Mouse (Mus musculus) embryonic facial prominence, embryonic 15.5 days (tissue): ENCODE results near the gene Gatad2b. TPM values are rescaled to one million over a fixed set of nuclear protein-coding genes. Genes with fewer than 3 reads are reported as not detected.
"Not testable (repeated sequence)": the region's sequence is repeated elsewhere in the genome, so short reads cannot be mapped to it uniquely, and the experiment has no call there.

Experiments used
- ATAC-seq: fragments of 200-750 bp; cut with Nextera tagmentation; 2 replicates; pipeline ENCODE4 v1.8.0; 2017; ENCODE audit warnings: low read depth, moderate TSS enrichment; ENCODE audit not compliant: insufficient number of reproducible peaks, low FRiP score, low TSS enrichment
- H3K27ac ChIP-seq: fragments of 300-500 bp; sonication (generic); replicated peaks from 2 replicates; pipeline ENCODE4 v1.5.1; 2015; ENCODE audit warnings: mild to moderate bottlenecking, inconsistent platforms
- H3K27me3 ChIP-seq: fragments of 300-500 bp; sonication (generic); 2 replicates; pipeline ENCODE4 v1.6.1; 2015; ENCODE audit warnings: inconsistent platforms
- H3K36me3 ChIP-seq: fragments of 300-500 bp; sonication (generic); 2 replicates; pipeline ENCODE4 v1.6.1; 2015; ENCODE audit warnings: mild to moderate bottlenecking, inconsistent platforms
- H3K4me1 ChIP-seq: fragments of 300-500 bp; sonication (generic); 2 replicates; pipeline ENCODE4 v1.6.1; 2015; ENCODE audit warnings: inconsistent platforms
- H3K4me2 ChIP-seq: fragments of 300-500 bp; sonication (generic); replicated peaks from 2 replicates; pipeline ENCODE4 v1.6.1; 2015; ENCODE audit warnings: mild to moderate bottlenecking, inconsistent platforms
- H3K4me3 ChIP-seq: fragments of 300-500 bp; sonication (generic); replicated peaks from 2 replicates; pipeline ENCODE4 v1.5.1; 2015; ENCODE audit warnings: mild to moderate bottlenecking, inconsistent platforms
- H3K9ac ChIP-seq: fragments of 300-500 bp; sonication (generic); 2 replicates; pipeline ENCODE4 v1.6.1; 2015; ENCODE audit warnings: inconsistent platforms
- H3K9me3 ChIP-seq: fragments of 300-500 bp; sonication (generic); replicated peaks from 2 replicates; pipeline ENCODE4 v1.6.1; 2016; ENCODE audit warnings: inconsistent platforms
- WGBS: fragments of 180-500 bp; shearing (Covaris S2); methylation state at CpG from one replicate; pipeline ENCODE4 v1.1.7; 2015; 5-methylcytosine and 5-hydroxymethylcytosine counted together
- polyA plus RNA-seq: library from polyadenylated mRNA; unstranded; fragments of >200 nt; fragmentation: Nextera tagmentation; extraction: Ambion mirVana; gene quantifications from 2 replicates; pipeline ENCODE4 v1.2.1, GENCODE M21; 2015

The Gatad2b gene
- polyA plus RNA-seq, 1 experiment from 2014 or later = 16.8 TPM

- no peaks in the 10 kb centered on the region for H3K9me3 ChIP-seq
- no peak overlapping the region for H3K4me2 ChIP-seq
- 72% methylated on average over 9 of the region's 9 CpGs for WGBS
- no peak overlapping the region for H3K9ac ChIP-seq
- H3K27ac ChIP-seq = no peak overlapping the region
- no peaks in the 10 kb centered on the region for H3K4me1 ChIP-seq
- H3K27me3 ChIP-seq = no peaks in the 10 kb centered on the region
- no peak for ATAC-seq
- peaks cover 47% of the 10 kb centered on the region for H3K36me3 ChIP-seq
- no peak overlapping the region for H3K4me3 ChIP-seq
These were observed 12.3 kb upstream of the Gatad2b start for GRCm38 (mm10) chr3:90280708-90281107.

DNA sequence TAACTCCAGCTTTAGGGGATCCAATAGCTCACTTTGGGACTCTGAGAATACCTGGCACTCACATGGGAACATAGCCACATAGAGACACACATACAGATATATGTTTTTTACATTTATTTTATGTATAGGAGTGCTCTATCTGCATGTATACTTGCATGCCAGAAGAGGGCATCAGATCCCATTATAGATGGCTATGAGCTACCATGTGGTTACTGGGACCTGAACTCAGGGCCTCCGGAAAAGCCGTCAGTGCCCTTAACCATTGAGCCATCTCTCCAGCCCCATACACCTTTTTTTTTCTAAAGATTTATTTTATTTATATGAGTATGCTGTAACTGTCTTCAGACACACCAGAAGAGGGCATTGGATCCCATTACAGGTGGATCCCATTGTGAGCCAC is 8.8 kb upstream of the Gatad2b start:
- no peak for ATAC-seq
- no peak overlapping the region for H3K27ac ChIP-seq
- no peaks in the 10 kb centered on the region for H3K9me3 ChIP-seq
- H3K36me3 ChIP-seq = peaks cover 15% of the 10 kb centered on the region
- H3K27me3 ChIP-seq = no peaks in the 10 kb centered on the region
- H3K4me2 ChIP-seq = no peak overlapping the region
- H3K9ac ChIP-seq = no peak overlapping the region
- H3K4me1 ChIP-seq = no peaks in the 10 kb centered on the region
- no peak overlapping the region for H3K4me3 ChIP-seq
- WGBS = 98% methylated on average over 2 of the region's 2 CpGs

DNA sequence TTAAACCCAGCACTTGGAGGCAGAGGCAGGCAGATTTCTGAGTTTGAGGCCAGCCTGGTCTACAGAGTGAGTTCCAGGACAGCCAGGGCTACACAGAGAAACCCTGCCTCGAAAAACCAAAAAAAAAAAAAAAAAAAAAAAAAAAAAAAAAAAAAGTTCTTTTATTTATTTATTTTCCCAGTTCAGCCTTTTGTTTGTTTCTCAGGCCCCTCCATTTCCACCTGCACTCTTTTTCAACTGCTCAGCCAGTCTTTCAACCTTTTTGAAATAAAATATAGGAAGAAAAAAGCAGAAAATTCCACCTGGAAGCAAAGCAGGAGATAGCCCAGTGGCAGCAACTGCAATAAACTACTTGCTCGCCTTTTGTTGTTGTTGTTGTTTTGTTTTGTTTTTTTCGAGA is 3.6 kb upstream of the Gatad2b start:
- not testable (repeated sequence) for H3K27me3 ChIP-seq, H3K9ac ChIP-seq, H3K4me1 ChIP-seq, H3K9me3 ChIP-seq, H3K36me3 ChIP-seq, ATAC-seq, H3K4me3 ChIP-seq, H3K4me2 ChIP-seq, H3K27ac ChIP-seq
- 81% methylated on average over 3 of the region's 3 CpGs for WGBS

- Histone ChIP-seq H3K4me1 (peaks cover 14% of the 10 kb centered on the region), H3K9me3 (no peaks in the 10 kb centered on the region), H3K9ac (no peak overlapping the region), H3K27me3 (no peaks in the 10 kb centered on the region), H3K4me2 (no peak overlapping the region), H3K36me3 (no peaks in the 10 kb centered on the region), H3K4me3 (no peak overlapping the region), H3K27ac (no peak overlapping the region)
- 85% methylated on average over 1 of the region's 1 CpGs for WGBS
- no peak for ATAC-seq
These were observed 2.4 kb upstream of the Gatad2b start for GRCm38 (mm10) chr3:90290602-90291001.

DNA sequence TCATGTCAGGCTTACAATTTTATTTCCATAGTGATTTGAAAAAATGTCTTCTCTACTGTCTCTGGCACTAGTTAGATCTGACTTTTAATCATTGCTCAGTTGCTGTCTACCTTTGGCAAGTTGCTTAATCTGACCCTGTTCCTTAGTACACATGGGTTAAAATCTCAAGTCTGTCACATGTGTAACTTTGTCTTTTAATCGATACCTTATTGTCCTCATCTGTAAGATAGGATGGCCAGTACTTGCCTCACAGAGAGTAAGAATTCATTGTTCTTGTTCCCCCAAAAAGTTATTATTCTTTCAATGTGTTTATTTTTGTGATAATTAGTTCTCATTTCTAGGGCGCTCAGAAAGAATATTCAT is 1.0 kb upstream of the Gatad2b start:
- Histone ChIP-seq H3K4me2 (peak overlapping the region; percentile 59), H3K4me1 (peaks cover 14% of the 10 kb centered on the region), H3K4me3 (peak overlapping the region; percentile 76), H3K27ac (peak overlapping the region; percentile 97), H3K36me3 (no peaks in the 10 kb centered on the region), H3K9ac (peak overlapping the region; percentile 50), H3K27me3 (no peaks in the 10 kb centered on the region), H3K9me3 (no peaks in the 10 kb centered on the region)
- ATAC-seq = no peak
- WGBS = 32% methylated on average over 2 of the region's 2 CpGs

DNA sequence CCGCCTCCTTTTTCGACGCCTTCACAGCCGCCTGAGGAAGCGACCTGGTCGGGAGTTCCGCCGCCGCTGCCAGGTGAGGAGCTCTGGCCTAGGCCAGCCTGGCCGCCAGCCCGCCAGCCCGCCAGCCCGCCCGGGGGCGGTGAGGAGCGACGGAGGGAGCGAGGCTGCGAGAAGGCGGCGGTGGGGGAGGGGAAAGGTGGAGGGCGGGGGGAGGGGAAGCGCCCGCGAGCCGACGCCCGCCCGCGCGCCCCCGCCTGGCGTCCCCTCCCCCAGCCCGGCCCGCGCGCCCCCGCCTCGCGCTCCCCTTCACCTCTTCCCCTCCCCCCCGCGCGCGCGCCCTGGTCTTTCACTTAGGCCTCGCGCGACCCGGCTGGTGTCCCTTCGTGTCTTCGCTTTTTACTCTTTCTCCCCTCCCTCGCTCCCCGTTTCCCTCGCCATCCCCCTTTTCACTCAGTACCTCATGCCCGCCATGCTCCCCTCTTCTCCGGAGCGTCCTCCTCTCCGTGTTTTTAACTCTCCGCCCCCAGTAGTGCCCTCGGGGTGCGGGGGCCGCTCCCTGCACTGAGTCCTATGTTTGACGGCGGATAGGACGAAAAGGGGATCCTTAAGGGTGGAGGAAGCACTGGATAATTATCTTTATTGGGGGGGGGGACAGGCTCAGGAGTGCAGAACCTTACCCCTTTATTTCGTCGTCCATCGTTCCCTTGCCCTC is 530 bp downstream of the Gatad2b start:
- Histone ChIP-seq H3K27ac (peak overlapping the region; percentile 96), H3K4me3 (peak overlapping the region; percentile 76), H3K9ac (peak overlapping the region; percentile 71), H3K9me3 (no peaks in the 10 kb centered on the region), H3K36me3 (no peaks in the 10 kb centered on the region), H3K4me2 (peak overlapping the region; percentile 76), H3K27me3 (no peaks in the 10 kb centered on the region), H3K4me1 (peaks cover 14% of the 10 kb centered on the region)
- WGBS = 0% methylated on average over 24 of the region's 68 CpGs
- peak; percentile 22; the same call in 1 of the 2 replicates for ATAC-seq

- WGBS = 1% methylated on average over 11 of the region's 11 CpGs
- no peak for ATAC-seq
- Histone ChIP-seq H3K9ac (peak overlapping the region; percentile 71), H3K27me3 (no peaks in the 10 kb centered on the region), H3K4me3 (peak overlapping the region; percentile 76), H3K27ac (peak overlapping the region; percentile 96), H3K4me2 (peak overlapping the region; percentile 76), H3K4me1 (peaks cover 14% of the 10 kb centered on the region), H3K36me3 (no peaks in the 10 kb centered on the region), H3K9me3 (no peaks in the 10 kb centered on the region)
These were observed 1.1 kb downstream of the Gatad2b start for GRCm38 (mm10) chr3:90294064-90294440.

- peak overlapping the region; percentile 76 for H3K4me3 ChIP-seq
- H3K9me3 ChIP-seq = no peaks in the 10 kb centered on the region
- no peak overlapping the region for H3K27ac ChIP-seq
- H3K9ac ChIP-seq = no peak overlapping the region
- H3K36me3 ChIP-seq = no peaks in the 10 kb centered on the region
- 52% methylated on average over 2 of the region's 2 CpGs for WGBS
- ATAC-seq = no peak
- peaks cover 14% of the 10 kb centered on the region for H3K4me1 ChIP-seq
- H3K4me2 ChIP-seq = peak overlapping the region; percentile 76
- no peaks in the 10 kb centered on the region for H3K27me3 ChIP-seq
These were observed 1.7 kb downstream of the Gatad2b start for GRCm38 (mm10) chr3:90294651-90295050.

DNA sequence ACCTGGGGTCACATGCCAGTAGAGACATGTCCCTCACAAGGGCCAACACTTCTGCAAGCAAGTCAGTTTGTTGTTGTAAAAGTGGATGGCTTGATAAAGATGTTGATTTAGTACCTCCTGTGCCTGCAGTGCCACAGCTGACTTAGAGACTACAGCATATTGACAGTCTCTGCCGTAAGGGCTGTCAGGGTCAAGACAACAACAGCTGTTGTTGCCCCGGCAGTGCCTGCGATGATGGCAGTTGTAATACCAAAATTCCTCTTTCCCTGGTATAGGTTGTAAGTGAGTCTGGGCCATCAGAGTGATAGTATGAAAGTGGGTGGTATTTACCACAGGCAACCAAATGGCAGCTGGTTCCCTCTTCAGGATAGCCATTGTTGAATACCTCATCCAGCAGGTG is 12.8 kb downstream of the Gatad2b start:
- H3K9me3 ChIP-seq = no peaks in the 10 kb centered on the region
- ATAC-seq = no peak
- no peaks in the 10 kb centered on the region for H3K36me3 ChIP-seq
- H3K4me2 ChIP-seq = no peak overlapping the region
- no peak overlapping the region for H3K9ac ChIP-seq
- no peak overlapping the region for H3K27ac ChIP-seq
- H3K27me3 ChIP-seq = no peaks in the 10 kb centered on the region
- H3K4me1 ChIP-seq = no peaks in the 10 kb centered on the region
- H3K4me3 ChIP-seq = no peak overlapping the region
- WGBS = 84% methylated on average over 3 of the region's 3 CpGs

DNA sequence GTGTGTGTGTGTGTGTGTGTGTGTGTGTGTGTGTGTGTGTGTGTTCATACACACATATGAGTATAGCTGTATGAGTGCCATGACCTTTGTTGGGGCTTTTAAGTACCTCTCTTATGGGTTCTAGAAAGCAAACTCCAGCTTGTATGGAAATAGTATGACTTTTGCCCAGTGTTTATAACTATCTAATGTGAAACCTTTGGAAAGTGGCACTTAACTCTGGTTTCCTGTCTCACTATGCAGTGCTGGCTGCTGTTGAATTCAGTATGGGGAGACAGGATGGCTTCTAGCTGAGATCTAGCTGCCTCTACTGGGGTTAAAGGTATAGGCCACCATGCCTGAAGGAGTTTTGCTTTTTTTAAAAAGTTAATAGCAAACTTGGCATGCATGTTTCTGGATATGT is 16.6 kb downstream of the Gatad2b start:
- Histone ChIP-seq H3K27me3 (no peaks in the 10 kb centered on the region), H3K4me3 (no peak overlapping the region), H3K4me1 (no peaks in the 10 kb centered on the region), H3K36me3 (no peaks in the 10 kb centered on the region), H3K4me2 (no peak overlapping the region), H3K9ac (no peak overlapping the region), H3K9me3 (no peaks in the 10 kb centered on the region), H3K27ac (no peak overlapping the region)
- ATAC-seq = no peak

DNA sequence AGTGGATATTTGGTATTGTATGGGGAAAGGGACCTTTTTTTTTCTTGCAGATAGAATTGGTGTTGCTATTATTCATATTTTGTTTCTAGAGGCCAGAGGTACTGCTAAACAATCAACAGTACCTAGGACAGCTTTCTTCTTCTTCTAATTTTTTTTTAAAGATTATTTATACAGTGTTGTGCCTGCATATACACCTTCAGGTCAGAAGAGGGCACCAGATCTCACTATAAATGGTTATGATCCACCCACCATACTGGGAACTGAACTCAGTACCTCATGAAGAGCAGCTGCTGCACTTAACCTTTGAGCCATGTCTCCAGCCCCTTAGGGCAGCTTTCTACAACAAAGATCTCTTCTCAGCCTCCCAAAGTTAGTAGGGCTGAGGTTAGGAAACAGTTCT is 20.4 kb downstream of the Gatad2b start:
- no peak overlapping the region for H3K4me2 ChIP-seq
- no peak overlapping the region for H3K4me3 ChIP-seq
- H3K27ac ChIP-seq = no peak overlapping the region
- H3K9ac ChIP-seq = no peak overlapping the region
- H3K27me3 ChIP-seq = no peaks in the 10 kb centered on the region
- no peaks in the 10 kb centered on the region for H3K4me1 ChIP-seq
- no peaks in the 10 kb centered on the region for H3K36me3 ChIP-seq
- H3K9me3 ChIP-seq = no peaks in the 10 kb centered on the region
- ATAC-seq = no peak

DNA sequence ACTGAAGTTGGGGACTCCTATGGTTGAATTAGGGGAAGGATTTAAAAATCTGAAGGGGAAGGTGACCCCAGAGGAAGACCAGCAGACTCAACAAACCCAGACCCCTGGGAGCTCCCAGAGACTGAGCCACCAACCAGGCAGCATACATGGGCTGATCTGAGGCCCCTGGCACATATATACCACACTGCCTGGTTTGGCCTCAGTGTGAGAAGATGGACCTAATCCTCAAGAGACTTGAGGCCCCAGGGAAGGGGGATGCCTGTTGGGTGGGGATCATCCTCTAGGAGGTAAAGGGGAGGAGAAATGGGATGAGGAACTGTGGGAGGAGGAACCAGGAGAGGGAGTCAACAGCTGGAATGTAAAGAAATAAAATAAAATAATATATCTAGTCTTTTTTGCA is 21.3 kb downstream of the Gatad2b start:
- no peak overlapping the region for H3K9ac ChIP-seq
- H3K4me3 ChIP-seq = no peak overlapping the region
- no peaks in the 10 kb centered on the region for H3K4me1 ChIP-seq
- ATAC-seq = no peak
- no peaks in the 10 kb centered on the region for H3K36me3 ChIP-seq
- no peaks in the 10 kb centered on the region for H3K27me3 ChIP-seq
- no peaks in the 10 kb centered on the region for H3K9me3 ChIP-seq
- H3K4me2 ChIP-seq = no peak overlapping the region
- H3K27ac ChIP-seq = no peak overlapping the region
